Mouse (Mus musculus) MEL (cell line): ENCODE measurements around the gene Sdc1. TPM values are rescaled to one million over a fixed set of nuclear protein-coding genes. Genes with fewer than 3 reads are reported as not detected.

ENCODE experiments used
- DNase-seq: peaks from one replicate; pipeline ENCODE4 v3.0.0; 2011; ENCODE audit warnings: low read depth, low spot score
- H3K27ac ChIP-seq: 2 replicates; pipeline ENCODE4 v1.5.1; 2012; ENCODE audit warnings: low read depth, mild to moderate bottlenecking, control low read depth, low read length, moderate library complexity; ENCODE audit not compliant: control insufficient read depth
- H3K27me3 ChIP-seq, 2 experiments: fragments of 150-350 bp in 1 of 2; sonication (generic) in 1 of 2; 2 replicates each; pipeline ENCODE4 v1.6.1; 2012; ENCODE audit warnings: low read length in 2 of 2, mild to moderate bottlenecking in 2 of 2, improper control_type of control experiment in 1 of 2, moderate library complexity in 1 of 2; ENCODE audit not compliant: insufficient read depth in 2 of 2, control insufficient read depth in 1 of 2
- H3K36me3 ChIP-seq, 2 experiments: 2 replicates each; pipeline ENCODE4 v1.6.1; 2012 to 2014; ENCODE audit warnings: low read length in 2 of 2, improper control_type of control experiment in 1 of 2, inconsistent platforms in 1 of 2, mild to moderate bottlenecking in 1 of 2; ENCODE audit not compliant: insufficient read depth in 2 of 2, control insufficient read depth in 1 of 2
- H3K4me1 ChIP-seq, 2 experiments: fragments of 150-350 bp in 1 of 2; sonication (generic) in 1 of 2; 2 replicates each; pipeline ENCODE4 v1.6.1; 2012; ENCODE audit warnings: low read length in 2 of 2, improper control_type of control experiment in 1 of 2, mild to moderate bottlenecking in 1 of 2; ENCODE audit not compliant: insufficient read depth in 2 of 2, control insufficient read depth in 1 of 2
- H3K4me3 ChIP-seq, 2 experiments: fragments of 150-350 bp in 1 of 2; sonication (generic) in 1 of 2; 2 replicates each; pipeline ENCODE4 v1.5.1; 2012; ENCODE audit warnings: low read depth in 2 of 2, low read length in 2 of 2, mild to moderate bottlenecking in 2 of 2, moderate library complexity in 2 of 2, control low read depth in 1 of 2, improper control_type of control experiment in 1 of 2; ENCODE audit not compliant: control insufficient read depth in 1 of 2, insufficient read depth in 1 of 2
- H3K79me2 ChIP-seq: 2 replicates; pipeline ENCODE4 v1.6.1; 2012; ENCODE audit warnings: mild to moderate bottlenecking, low read length, moderate library complexity; ENCODE audit not compliant: control insufficient read depth, poor library complexity, insufficient read depth
- H3K9ac ChIP-seq: 2 replicates; pipeline ENCODE4 v1.6.1; 2012; ENCODE audit warnings: low read depth, mild to moderate bottlenecking, control low read depth, low read length, moderate library complexity; ENCODE audit not compliant: control insufficient read depth, poor library complexity, severe bottlenecking
- H3K9me3 ChIP-seq: fragments of 150-350 bp; sonication (generic); replicated peaks from 2 replicates; pipeline ENCODE4 v1.6.1; 2012; ENCODE audit warnings: mild to moderate bottlenecking, low read length, improper control_type of control experiment, moderate library complexity; ENCODE audit not compliant: insufficient read depth
- CHD2 ChIP-seq: IDR thresholded peaks from 2 replicates; pipeline ENCODE4 v1.6.1; 2011; ENCODE audit warnings: low read length, improper control_type of control experiment
- CTCF ChIP-seq, 3 experiments: IDR thresholded peaks in 2 of 3; conservative IDR thresholded peaks in 1 of 3; 2 replicates each; pipeline ENCODE4 v1.5.1; 2011 to 2012; ENCODE audit warnings: low read length in 3 of 3, low read depth in 2 of 3, mild to moderate bottlenecking in 2 of 3, improper control_type of control experiment in 1 of 3, inconsistent platforms in 1 of 3, mixed read lengths in 1 of 3, moderate library complexity in 1 of 3; ENCODE audit not compliant: control insufficient read depth in 1 of 3, insufficient read depth in 1 of 3, poor library complexity in 1 of 3, severe bottlenecking in 1 of 3
- EP300 ChIP-seq, 2 experiments: IDR thresholded peaks; 2 replicates each; pipeline ENCODE4 v1.6.1; 2011; ENCODE audit warnings: improper control_type of control experiment in 2 of 2, low read length in 2 of 2, low read depth in 1 of 2, mild to moderate bottlenecking in 1 of 2
- GABPA ChIP-seq: IDR thresholded peaks from 2 replicates; pipeline ENCODE4 v1.6.1; 2012; ENCODE audit warnings: low read depth, mild to moderate bottlenecking, inconsistent platforms, low read length, improper control_type of control experiment, moderate library complexity
- KAT2A ChIP-seq: conservative IDR thresholded peaks from 2 replicates; pipeline ENCODE4 v1.6.1; 2012; ENCODE audit warnings: low read depth, low read length, improper control_type of control experiment, inconsistent platforms
- MAX ChIP-seq: IDR thresholded peaks from 2 replicates; pipeline ENCODE4 v1.6.1; 2011; ENCODE audit warnings: low read length, improper control_type of control experiment
- MYB ChIP-seq: IDR thresholded peaks from 2 replicates; pipeline ENCODE4 v1.6.1; 2011; ENCODE audit warnings: mild to moderate bottlenecking, low read depth, low read length, improper control_type of control experiment
- NELFE ChIP-seq: IDR thresholded peaks from 2 replicates; pipeline ENCODE4 v1.6.1; 2011; ENCODE audit warnings: low read depth, low read length, improper control_type of control experiment
- NRF1 ChIP-seq: IDR thresholded peaks from 2 replicates; pipeline ENCODE4 v1.6.1; 2014; ENCODE audit warnings: low read depth, mild to moderate bottlenecking, inconsistent platforms, low read length, improper control_type of control experiment, moderate library complexity; ENCODE audit not compliant: poor library complexity, insufficient read depth, severe bottlenecking
- POLR2AphosphoS2 ChIP-seq: IDR thresholded peaks from 2 replicates; pipeline ENCODE4 v1.6.1; 2011; ENCODE audit warnings: low read length, improper control_type of control experiment
- SIN3A ChIP-seq: IDR thresholded peaks from 2 replicates; pipeline ENCODE4 v1.6.1; 2012; ENCODE audit warnings: low read length, improper control_type of control experiment, inconsistent platforms
- ZC3H11A ChIP-seq: IDR thresholded peaks from 2 replicates; pipeline ENCODE4 v1.6.1; 2012; ENCODE audit warnings: low read depth, mild to moderate bottlenecking, inconsistent platforms, low read length, improper control_type of control experiment
- ZMIZ1 ChIP-seq: IDR thresholded peaks from 2 replicates; pipeline ENCODE4 v1.6.1; 2012; ENCODE audit warnings: low read depth, mild to moderate bottlenecking, inconsistent platforms, low read length, improper control_type of control experiment, moderate library complexity
- polyA plus RNA-seq, 2 experiments: library from polyadenylated mRNA; stranded (reverse) in 1 of 2; unstranded in 1 of 2; fragments of >175 nt in 1 of 2; fragments of >200 nt in 1 of 2; gene quantifications; 2 replicates each; pipeline versions ENCODE4 v1.2.1 to v1.2.4; 2012; ENCODE audit warnings: low replicate concordance in 2 of 2, low read depth in 1 of 2; ENCODE audit not compliant: insufficient read length in 2 of 2, insufficient read depth in 1 of 2, missing spikeins in 1 of 2
- total RNA-seq: library from RNA; depleted of rRNA; stranded (reverse); fragments of 300-350 nt; gene quantifications from 2 replicates; pipeline ENCODE4 v1.2.3, GENCODE M21; 2012

Gene Sdc1
- total and polyA plus RNA-seq, 3 experiments, result 32.3 to 33.6 TPM; not detected in 1

- Histone ChIP-seq H3K4me1 (no peaks in the 10 kb centered on the region), H3K36me3 (no peaks in the 10 kb centered on the region), H3K27ac (no peak overlapping the region), H3K79me2 (no peaks in the 10 kb centered on the region), H3K27me3 (no peaks in the 10 kb centered on the region; a peak in 1 of 4 replicates), H3K9me3 (no peaks in the 10 kb centered on the region), H3K4me3 (no peak overlapping the region), H3K9ac (no peak overlapping the region)
- no peak for DNase-seq
- TF ChIP-seq NRF1 (no peak), CHD2 (no peak), NELFE (no peak), MAX (no peak), EP300 (IDR thresholded peaks at IDR 0.05; ENCODE audit: low read depth in 1 of 2, low read length in 2 of 2) (no peak), GABPA (no peak), SIN3A (no peak)
Observed at GRCm38 (mm10) chr12:8829661-8830040, 58.5 kb downstream of the Sdc1 start.

DNA sequence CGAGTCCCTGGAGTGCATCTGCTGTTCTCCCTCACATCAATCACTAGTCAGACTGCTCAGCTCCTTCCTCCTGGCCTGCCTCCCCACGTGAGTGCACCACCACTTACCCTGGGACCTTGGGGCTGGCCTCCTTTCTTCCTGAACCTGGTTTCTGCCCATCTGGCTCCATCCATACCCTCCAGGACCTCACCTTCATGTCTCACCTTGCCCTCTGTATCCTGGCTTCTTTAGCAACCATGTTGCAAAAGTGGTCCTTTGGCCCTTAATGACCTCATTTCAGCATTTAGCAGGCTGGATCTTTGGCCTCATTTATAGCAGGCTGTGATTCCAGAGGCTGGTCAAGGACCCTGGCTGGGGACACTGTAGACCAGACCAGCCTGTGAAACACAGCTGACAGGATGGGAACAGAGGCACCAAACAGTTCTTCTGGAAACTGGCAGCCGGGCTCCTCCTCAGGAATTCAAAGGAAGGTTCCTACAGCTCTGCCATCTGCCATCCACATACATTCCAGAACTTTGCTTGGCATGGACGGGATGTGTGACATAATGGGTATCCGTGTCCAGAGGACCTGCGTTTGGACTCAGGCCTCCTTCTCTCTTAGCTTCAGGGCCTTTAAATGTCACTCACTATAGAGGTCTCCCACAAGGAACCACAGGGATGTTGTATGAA is 60.0 kb downstream of the Sdc1 start:
- Histone ChIP-seq H3K4me3 (no peak overlapping the region), H3K9me3 (no peaks in the 10 kb centered on the region), H3K27ac (no peak overlapping the region), H3K36me3 (no peaks in the 10 kb centered on the region), H3K9ac (no peak overlapping the region), H3K79me2 (no peaks in the 10 kb centered on the region), H3K4me1 (no peaks in the 10 kb centered on the region), H3K27me3 (no peaks in the 10 kb centered on the region; a peak in 1 of 4 replicates)
- TF ChIP-seq ZC3H11A, result no peak
- DNase-seq, result no peak

- Histone ChIP-seq H3K4me3 (no peak overlapping the region), H3K9me3 (no peaks in the 10 kb centered on the region), H3K27me3 (no peaks in the 10 kb centered on the region; a peak in 1 of 4 replicates), H3K4me1 (no peaks in the 10 kb centered on the region), H3K27ac (no peak overlapping the region)
- no peak for DNase-seq
- no peak for TF ChIP-seq ZMIZ1
- TF ChIP-seq MYB, result no peak
- TF ChIP-seq CTCF (IDR thresholded peaks at IDR 0.05 in 2 of 3, conservative IDR thresholded peaks at IDR 0.05 in 1 of 3; ENCODE audit: control insufficient read depth in 1 of 3, insufficient read depth in 1 of 3, low read depth in 2 of 3, low read length in 3 of 3, poor library complexity in 1 of 3, severe bottlenecking in 1 of 3), result no peak
- no peak for TF ChIP-seq SIN3A
- no peak for TF ChIP-seq KAT2A
- no peak for TF ChIP-seq POLR2AphosphoS2
- TF ChIP-seq, all 39 proteins: peak for 0
- Histone ChIP-seq H3K36me3 (no peaks in the 10 kb centered on the region), H3K9ac (no peak overlapping the region), H3K79me2 (no peaks in the 10 kb centered on the region)
Observed at GRCm38 (mm10) chr12:8831710-8832109, 60.6 kb downstream of the Sdc1 start.
